Mouse (Mus musculus): Measurements from ENCODE around the gene Vav3.

- TF ChIP-seq CTCF (IDR thresholded peaks at IDR 0.05), result no peak
- no peak for TF ChIP-seq POLR2A (IDR thresholded peaks at IDR 0.05; ENCODE audit: insufficient read depth, low read depth, low read length)
Observed at GRCm38 (mm10) chr3:109578347-109578746, 237.9 kb downstream of the Vav3 start.
